Mouse (Mus musculus): ENCODE measurements around the gene Crebzf.

Crebzf gene

DNA sequence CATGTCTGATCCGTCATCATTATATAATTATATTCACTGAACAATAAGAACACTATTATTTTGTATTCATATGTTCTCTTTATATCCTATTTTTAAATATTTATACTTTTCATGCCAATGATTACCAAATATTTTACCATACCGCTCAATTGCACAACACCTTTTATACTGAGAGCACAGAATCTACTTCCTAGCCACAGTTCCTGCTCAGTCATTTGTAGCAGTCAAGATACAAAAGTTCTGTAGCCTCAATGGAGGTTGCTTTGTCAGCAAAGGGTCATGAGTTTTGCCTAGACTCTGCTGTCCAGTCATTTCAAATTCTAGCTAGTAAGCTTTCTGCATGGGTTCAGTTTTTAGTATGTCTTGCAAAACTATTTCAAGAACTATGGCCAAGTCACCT, 40.1 kb downstream of the Crebzf start:
- DNase-seq = no peak
